Comparison of ENCODE assay signal across 14 mouse cellular contexts in genomic region chr10:30085059-30085458, GRCm38 (mm10).
"Had no signal": no experiment of that assay in that cellular context is flagged by ENCODE, and none has a peak within 500 bp of the region (broad histone marks: within the 10 kb centered on the region; RNA-seq: fewer than 3 reads in every experiment).

No protein-coding gene starts in this region.

- DNase-seq: kidney, postnatal 4 days; liver; liver, embryonic 13.5 days; liver, postnatal 0 days; lung, postnatal 14 days had no signal

- H3K9ac ChIP-seq: limb, embryonic 12.5 days; liver, embryonic 13.5 days; liver, postnatal 0 days; lung, embryonic 15.5 days; midbrain, embryonic 15.5 days; neural tube, embryonic 12.5 days had no signal

- H3K4me1 ChIP-seq: limb, embryonic 12.5 days; liver, embryonic 13.5 days; lung, embryonic 15.5 days; megakaryocyte, embryonic 14.5 days; midbrain, embryonic 15.5 days; neural tube, embryonic 12.5 days had no signal

- H3K9me3 ChIP-seq: limb, embryonic 12.5 days; liver, embryonic 13.5 days; lung, embryonic 15.5 days; midbrain, embryonic 15.5 days; neural tube, embryonic 12.5 days had no signal

- H3K36me3 ChIP-seq: limb, embryonic 12.5 days; liver, embryonic 13.5 days; lung, embryonic 15.5 days; midbrain, embryonic 15.5 days; neural tube, embryonic 12.5 days had no signal

- ATAC-seq: liver, postnatal 0 days; midbrain, embryonic 15.5 days had no signal

- H3K4me2 ChIP-seq: limb, embryonic 12.5 days; liver, embryonic 13.5 days; lung, embryonic 15.5 days; midbrain, embryonic 11.5 days; midbrain, embryonic 15.5 days; neural tube, embryonic 12.5 days had no signal

- H3K27me3 ChIP-seq: limb, embryonic 12.5 days; liver, embryonic 13.5 days; lung, embryonic 15.5 days; megakaryocyte, embryonic 14.5 days; midbrain, embryonic 15.5 days; neural tube, embryonic 12.5 days had no signal

- H3K27ac ChIP-seq: layer of hippocampus, adult 2 months; limb, embryonic 12.5 days; liver, embryonic 13.5 days; lung, embryonic 15.5 days; macrophage; midbrain, embryonic 15.5 days; neural tube, embryonic 12.5 days; stomach, postnatal 0 days had no signal

- H3K4me3 ChIP-seq: layer of hippocampus, adult 2 months; limb, embryonic 12.5 days; liver, embryonic 13.5 days; lung, embryonic 15.5 days; megakaryocyte, embryonic 14.5 days; midbrain, embryonic 15.5 days; neural tube, embryonic 12.5 days had no signal
